Mouse (Mus musculus) megakaryocyte, embryonic 14.5 days (primary cell): ENCODE data around the gene Col23a1. TPM values are rescaled to one million over a fixed set of nuclear protein-coding genes. Genes with fewer than 3 reads are reported as not detected.
"Not testable (repeated sequence)": the region's sequence is repeated elsewhere in the genome, so short reads cannot be mapped to it uniquely, and the experiment has no call there.

ENCODE experiments used
- H3K27me3 ChIP-seq: replicated peaks from 2 replicates; pipeline ENCODE3; 2012; ENCODE audit warnings: inconsistent platforms
- H3K36me3 ChIP-seq: replicated peaks from 2 replicates; pipeline ENCODE3; 2012; ENCODE audit warnings: low read length, inconsistent platforms, mixed read lengths
- H3K4me1 ChIP-seq: 2 replicates; pipeline ENCODE4 v1.6.1; 2012; ENCODE audit warnings: inconsistent platforms
- H3K4me3 ChIP-seq: replicated peaks from 2 replicates; pipeline ENCODE3; 2012; ENCODE audit warnings: moderate library complexity, mild to moderate bottlenecking, inconsistent platforms
- H3K9me3 ChIP-seq: 2 replicates; pipeline ENCODE4 v1.6.1; 2012; ENCODE audit warnings: inconsistent platforms
- FLI1 ChIP-seq: IDR thresholded peaks from 2 replicates; pipeline ENCODE4 v1.6.1; 2012; ENCODE audit warnings: low read length, inconsistent platforms, mixed read lengths
- GATA1 ChIP-seq: IDR thresholded peaks from 3 replicates; pipeline ENCODE4 v1.6.1; 2012; ENCODE audit warnings: mixed read lengths, low read length, inconsistent platforms, borderline replicate concordance
- polyA plus RNA-seq: library from polyadenylated mRNA; stranded (reverse); fragments of >175 nt; gene quantifications from 2 replicates; pipeline ENCODE4 v1.2.3, GENCODE M21; 2012; ENCODE audit warnings: low replicate concordance; ENCODE audit not compliant: insufficient read depth

Gene Col23a1
- polyA plus RNA-seq, 1 experiment = 0.21 TPM

DNA sequence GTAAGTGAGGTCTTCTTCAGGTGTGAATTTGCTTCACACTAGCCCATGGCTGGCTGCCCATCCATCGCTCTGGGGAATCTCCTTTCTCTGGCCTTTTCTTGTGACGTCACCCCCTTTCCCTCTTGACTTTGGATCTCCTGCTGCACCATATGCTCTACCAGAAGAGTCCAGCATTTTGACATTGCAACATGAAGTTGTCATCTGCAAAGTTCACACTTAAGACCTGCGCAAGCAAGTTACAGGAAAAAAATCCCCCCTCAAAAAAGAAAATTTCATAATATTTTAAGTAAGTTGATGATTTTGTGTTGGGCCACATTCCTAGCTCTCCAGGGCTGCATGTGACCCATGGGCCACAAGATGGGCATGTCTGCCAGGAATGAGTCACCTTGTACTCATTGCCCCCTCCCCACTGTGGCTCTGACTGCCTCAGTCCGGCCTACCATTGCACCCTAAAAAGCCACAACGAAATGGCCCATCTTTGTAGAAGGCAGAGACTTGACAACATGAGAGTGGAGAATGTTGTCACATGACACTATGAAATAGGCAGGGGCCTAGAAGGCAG lies 54.1 kb downstream of the Col23a1 start:
- no peaks in the 10 kb centered on the region for H3K4me1 ChIP-seq
- H3K9me3 ChIP-seq = peaks cover 4% of the 10 kb centered on the region; the same call in 1 of the 2 replicates
- no peak overlapping the region for H3K4me3 ChIP-seq
- peaks cover 5% of the 10 kb centered on the region for H3K27me3 ChIP-seq
- H3K36me3 ChIP-seq = no peaks in the 10 kb centered on the region
- no peak for TF ChIP-seq GATA1
- no peak for TF ChIP-seq FLI1

DNA sequence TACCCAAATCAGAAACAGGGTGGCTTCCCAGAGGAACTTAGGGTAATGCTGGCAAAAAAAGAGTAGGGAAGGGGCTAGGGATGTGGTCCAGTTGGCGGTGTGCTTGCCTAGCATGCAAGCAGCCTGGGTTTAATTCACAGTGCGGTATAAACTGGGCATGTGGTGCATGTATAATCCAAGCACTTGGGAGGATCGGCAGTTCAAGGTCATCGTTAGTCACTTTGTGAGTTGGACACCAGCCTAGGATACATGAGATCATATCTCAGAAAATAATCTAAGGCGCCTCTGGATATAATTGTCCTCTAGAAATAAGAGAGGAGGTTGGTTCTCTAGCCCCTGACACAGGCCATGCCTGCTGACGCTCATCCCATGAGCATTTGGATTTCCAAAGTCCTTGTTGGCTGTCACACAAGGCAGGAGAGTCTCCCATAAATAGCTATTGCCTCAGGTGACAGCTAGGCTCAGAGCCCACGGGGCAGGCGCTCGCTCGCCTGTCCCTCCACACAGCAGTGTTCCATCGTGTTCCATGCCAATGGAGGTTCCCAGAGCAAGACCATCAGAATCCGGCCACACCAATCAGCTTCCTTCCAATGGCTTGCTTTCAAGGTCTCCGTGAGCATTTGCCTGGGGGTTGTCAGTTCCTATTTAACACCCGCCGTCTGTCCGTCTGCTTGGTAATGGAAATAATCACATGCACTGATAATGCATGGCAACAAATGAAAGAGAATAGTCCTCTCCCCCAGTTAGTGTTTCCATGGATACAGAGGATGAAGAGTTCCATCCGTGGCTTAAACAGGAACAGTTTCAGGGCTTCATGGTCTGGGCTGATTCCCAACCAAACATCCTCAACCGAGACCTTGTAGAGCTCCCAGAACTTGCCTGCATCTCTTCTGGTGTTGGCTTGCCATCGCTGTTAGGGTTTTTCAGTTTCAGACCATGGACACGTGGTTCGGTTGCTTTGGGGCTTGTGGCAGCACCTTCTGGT lies 56.1 kb downstream of the Col23a1 start:
- no peaks in the 10 kb centered on the region for H3K36me3 ChIP-seq
- TF ChIP-seq GATA1 (no peak), FLI1 (no peak)
- H3K27me3 ChIP-seq = peaks cover 5% of the 10 kb centered on the region
- H3K4me3 ChIP-seq = no peak overlapping the region
- no peaks in the 10 kb centered on the region for H3K9me3 ChIP-seq
- no peaks in the 10 kb centered on the region for H3K4me1 ChIP-seq

GRCm38 (mm10) chr11:51347756-51348155 lies 58.0 kb downstream of the Col23a1 start:
- H3K4me3 ChIP-seq = no peak overlapping the region
- no peaks in the 10 kb centered on the region for H3K36me3 ChIP-seq
- peaks cover 9% of the 10 kb centered on the region for H3K27me3 ChIP-seq
- no peaks in the 10 kb centered on the region for H3K9me3 ChIP-seq
- TF ChIP-seq GATA1 (no peak), FLI1 (no peak)
- H3K4me1 ChIP-seq = no peaks in the 10 kb centered on the region

- Histone ChIP-seq H3K4me3 (no peak overlapping the region), H3K9me3 (no peaks in the 10 kb centered on the region), H3K27me3 (peaks cover 12% of the 10 kb centered on the region), H3K36me3 (no peaks in the 10 kb centered on the region), H3K4me1 (no peaks in the 10 kb centered on the region)
- TF ChIP-seq GATA1 (no peak), FLI1 (no peak)
These were observed 59.9 kb downstream of the Col23a1 start for GRCm38 (mm10) chr11:51349665-51350064.

GRCm38 (mm10) chr11:51351151-51351550 lies 61.4 kb downstream of the Col23a1 start:
- peaks cover 13% of the 10 kb centered on the region for H3K27me3 ChIP-seq
- H3K36me3 ChIP-seq = no peaks in the 10 kb centered on the region
- no peak for TF ChIP-seq GATA1
- no peak for TF ChIP-seq FLI1
- no peaks in the 10 kb centered on the region for H3K4me1 ChIP-seq
- no peak overlapping the region for H3K4me3 ChIP-seq
- H3K9me3 ChIP-seq = no peaks in the 10 kb centered on the region

DNA sequence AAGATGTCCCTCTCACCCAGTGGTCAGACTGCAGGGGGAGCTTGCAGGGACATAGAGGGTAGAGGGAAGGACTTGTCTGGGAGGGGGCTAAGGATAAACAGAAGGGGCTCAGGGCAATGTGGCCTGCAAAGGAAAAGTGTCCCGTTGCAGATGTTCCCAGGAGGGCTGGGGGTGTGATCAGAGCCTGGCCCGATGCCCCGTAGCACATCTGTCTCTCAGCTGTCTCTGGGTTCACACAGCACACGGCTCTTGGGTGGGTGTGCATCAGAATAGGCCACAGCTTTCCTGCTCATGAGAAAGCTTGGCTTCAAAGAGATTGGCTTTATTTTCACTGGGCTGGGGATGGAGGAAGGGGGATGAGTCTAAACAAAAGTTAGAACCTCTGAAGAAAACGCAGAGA lies 62.1 kb downstream of the Col23a1 start:
- H3K9me3 ChIP-seq = no peaks in the 10 kb centered on the region
- TF ChIP-seq GATA1 = no peak
- no peak for TF ChIP-seq FLI1
- no peaks in the 10 kb centered on the region for H3K36me3 ChIP-seq
- peaks cover 13% of the 10 kb centered on the region for H3K27me3 ChIP-seq
- H3K4me3 ChIP-seq = no peak overlapping the region
- H3K4me1 ChIP-seq = no peaks in the 10 kb centered on the region

DNA sequence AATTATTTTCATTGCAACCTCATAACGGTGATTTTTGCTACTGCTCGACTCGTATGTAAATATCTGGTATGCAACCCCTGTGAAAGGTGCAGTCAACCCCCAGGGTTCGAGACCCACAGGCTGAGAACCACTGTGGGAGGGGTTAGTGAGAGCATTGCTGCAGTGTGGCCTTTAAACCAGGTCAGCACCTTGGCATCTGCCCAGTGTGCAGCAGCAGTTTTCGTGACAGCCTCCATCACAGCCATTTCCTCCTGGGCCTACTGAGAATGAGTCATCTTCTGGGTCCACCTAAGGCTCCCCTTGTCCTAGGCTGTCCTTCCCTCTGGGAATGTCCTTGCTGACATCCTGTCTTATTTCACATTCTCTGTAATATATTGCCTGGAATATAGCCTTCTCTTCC lies 64.0 kb downstream of the Col23a1 start:
- no peaks in the 10 kb centered on the region for H3K36me3 ChIP-seq
- no peak for TF ChIP-seq GATA1
- TF ChIP-seq FLI1 = no peak
- H3K27me3 ChIP-seq = peaks cover 13% of the 10 kb centered on the region
- H3K4me3 ChIP-seq = no peak overlapping the region
- no peaks in the 10 kb centered on the region for H3K4me1 ChIP-seq
- no peaks in the 10 kb centered on the region for H3K9me3 ChIP-seq

DNA sequence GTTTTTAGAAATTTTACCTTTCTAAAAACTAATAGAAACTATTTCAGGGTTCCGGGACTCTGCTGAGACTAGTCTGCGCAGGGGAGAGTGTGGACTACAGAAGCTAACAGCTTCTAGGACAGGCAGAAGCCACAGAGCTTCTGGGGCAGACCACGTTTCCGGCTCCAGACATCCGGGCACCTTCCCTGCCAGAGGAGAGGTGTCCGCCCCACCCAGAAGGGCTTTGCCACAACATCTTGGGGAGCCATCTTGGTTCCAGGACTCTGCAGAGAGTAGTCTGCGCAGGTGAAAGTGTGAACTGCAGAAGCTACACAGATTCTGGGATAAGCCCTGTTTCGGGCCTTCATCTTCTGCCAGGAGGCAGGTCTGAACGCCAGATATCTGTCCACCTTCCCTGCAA lies 69.3 kb downstream of the Col23a1 start:
- not testable (repeated sequence) for H3K36me3 ChIP-seq, H3K9me3 ChIP-seq, H3K27me3 ChIP-seq, H3K4me3 ChIP-seq, H3K4me1 ChIP-seq

DNA sequence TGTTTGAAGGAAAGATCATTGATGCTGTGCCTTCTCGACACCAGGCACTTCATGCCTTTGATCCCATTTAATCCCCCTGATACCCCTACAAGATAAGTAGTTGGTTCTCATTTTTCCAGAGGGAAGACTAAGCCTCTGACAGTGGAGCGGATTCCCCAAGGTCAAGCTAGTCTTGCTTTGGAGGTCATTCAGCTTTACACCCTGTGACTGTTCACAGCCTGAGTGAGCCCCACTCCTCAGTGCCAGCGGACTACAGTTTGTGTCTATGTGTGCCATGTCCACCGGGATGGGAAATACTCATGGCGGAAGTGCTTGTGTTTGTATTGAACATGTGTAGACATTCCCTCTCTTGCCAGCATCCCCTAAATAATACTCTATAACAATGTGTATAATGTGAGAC lies 74.6 kb downstream of the Col23a1 start:
- peaks cover 10% of the 10 kb centered on the region for H3K4me1 ChIP-seq
- peaks cover 6% of the 10 kb centered on the region; the same call in 1 of the 2 replicates for H3K9me3 ChIP-seq
- no peaks in the 10 kb centered on the region for H3K27me3 ChIP-seq
- no peaks in the 10 kb centered on the region for H3K36me3 ChIP-seq
- no peak overlapping the region for H3K4me3 ChIP-seq
- no peak for TF ChIP-seq FLI1

DNA sequence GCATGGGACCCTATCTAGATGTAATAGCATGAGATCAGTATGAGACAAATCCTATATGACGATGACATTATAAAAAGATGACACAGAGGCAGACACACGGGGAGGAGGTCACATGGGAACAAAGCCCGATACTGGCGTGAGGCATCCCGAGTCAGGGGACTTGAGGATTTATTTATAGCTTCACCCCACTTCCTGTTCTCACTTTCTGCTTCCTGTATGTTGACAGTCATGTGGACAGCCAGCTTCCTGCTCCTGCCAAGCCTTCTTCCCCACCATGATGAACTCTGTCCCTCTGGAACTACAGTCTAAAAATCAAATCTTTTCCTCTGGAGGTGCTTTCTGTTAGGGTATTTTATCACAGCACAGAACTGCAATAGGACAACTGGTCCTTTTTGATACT lies 77.6 kb downstream of the Col23a1 start:
- H3K4me3 ChIP-seq = no peak overlapping the region
- TF ChIP-seq GATA1 = no peak
- TF ChIP-seq FLI1 = no peak
- peaks cover 14% of the 10 kb centered on the region; the same call in 1 of the 2 replicates for H3K9me3 ChIP-seq
- no peaks in the 10 kb centered on the region for H3K27me3 ChIP-seq
- H3K4me1 ChIP-seq = peaks cover 13% of the 10 kb centered on the region
- no peaks in the 10 kb centered on the region for H3K36me3 ChIP-seq

GRCm38 (mm10) chr11:51370273-51370672 lies 80.6 kb downstream of the Col23a1 start:
- Histone ChIP-seq H3K9me3 (peaks cover 10% of the 10 kb centered on the region; the same call in 1 of the 2 replicates), H3K27me3 (peaks cover 4% of the 10 kb centered on the region), H3K4me3 (no peak overlapping the region), H3K4me1 (peaks cover 13% of the 10 kb centered on the region), H3K36me3 (no peaks in the 10 kb centered on the region)
- TF ChIP-seq FLI1 (no peak), GATA1 (no peak)
